Mouse (Mus musculus): ENCODE results near the gene Abcd1.
"Not testable (repeated sequence)": the region's sequence is repeated elsewhere in the genome, so short reads cannot be mapped to it uniquely, and the experiment has no call there.

Gene Abcd1

DNA sequence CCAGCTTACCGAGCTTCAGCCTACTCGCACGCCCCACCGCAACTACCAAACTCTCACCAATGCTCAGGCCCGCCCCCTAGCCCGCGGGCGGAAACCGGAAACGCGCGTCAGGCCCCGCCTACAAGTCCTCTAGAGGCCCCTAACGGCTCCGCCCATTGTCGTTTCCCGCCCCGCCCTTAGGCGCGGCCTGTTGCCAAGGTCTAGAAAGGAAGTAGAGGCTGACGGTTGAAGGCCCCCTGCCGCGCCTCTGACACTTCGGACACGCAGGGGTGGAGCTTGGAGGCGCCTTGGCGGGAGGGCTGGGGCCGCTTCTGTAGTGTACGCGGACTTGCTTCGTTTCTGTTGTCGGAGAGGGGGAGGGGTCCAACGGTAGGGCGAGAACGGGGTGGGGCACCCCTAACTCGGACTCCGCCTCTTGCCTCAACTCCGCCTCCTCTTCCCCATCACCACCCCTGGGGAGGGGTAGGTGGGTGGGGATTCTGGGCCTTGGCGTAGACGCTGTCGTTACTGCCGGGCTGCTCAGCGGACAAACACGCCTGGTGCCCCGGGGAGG lies at the start of gene Abcd1, which contains the start of gene Bcap31:
Gene Abcd1 (plus strand): TSS at position 489 of the 553 bp plus-strand sequence.
Gene Bcap31 (minus strand): TSS at position 67 of the 553 bp plus-strand sequence.
- DNase-seq (ENCODE audit: low spot score): peak; percentile 89

DNA sequence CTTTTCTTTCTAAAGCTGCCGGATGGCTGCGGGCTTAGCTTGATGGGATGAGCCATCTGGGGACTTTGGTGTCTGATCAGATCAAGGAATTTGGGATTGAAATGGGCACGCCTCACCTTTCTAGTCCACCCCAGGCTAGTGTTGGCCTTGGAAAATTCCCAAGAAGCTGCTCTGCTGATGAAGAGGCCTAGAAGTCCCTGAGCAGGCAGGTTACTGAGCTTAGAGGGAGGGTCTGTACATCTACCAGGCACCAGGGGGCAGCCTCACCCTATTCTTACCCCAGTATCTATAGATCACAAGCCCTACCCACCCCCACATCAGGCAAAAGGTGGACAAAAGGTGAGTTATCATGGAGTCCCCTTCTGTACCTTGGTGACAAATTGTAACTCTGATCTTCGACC lies 44.4 kb upstream of the Abcd1 start:
- DNase-seq (ENCODE audit: low spot score): no peak

DNA sequence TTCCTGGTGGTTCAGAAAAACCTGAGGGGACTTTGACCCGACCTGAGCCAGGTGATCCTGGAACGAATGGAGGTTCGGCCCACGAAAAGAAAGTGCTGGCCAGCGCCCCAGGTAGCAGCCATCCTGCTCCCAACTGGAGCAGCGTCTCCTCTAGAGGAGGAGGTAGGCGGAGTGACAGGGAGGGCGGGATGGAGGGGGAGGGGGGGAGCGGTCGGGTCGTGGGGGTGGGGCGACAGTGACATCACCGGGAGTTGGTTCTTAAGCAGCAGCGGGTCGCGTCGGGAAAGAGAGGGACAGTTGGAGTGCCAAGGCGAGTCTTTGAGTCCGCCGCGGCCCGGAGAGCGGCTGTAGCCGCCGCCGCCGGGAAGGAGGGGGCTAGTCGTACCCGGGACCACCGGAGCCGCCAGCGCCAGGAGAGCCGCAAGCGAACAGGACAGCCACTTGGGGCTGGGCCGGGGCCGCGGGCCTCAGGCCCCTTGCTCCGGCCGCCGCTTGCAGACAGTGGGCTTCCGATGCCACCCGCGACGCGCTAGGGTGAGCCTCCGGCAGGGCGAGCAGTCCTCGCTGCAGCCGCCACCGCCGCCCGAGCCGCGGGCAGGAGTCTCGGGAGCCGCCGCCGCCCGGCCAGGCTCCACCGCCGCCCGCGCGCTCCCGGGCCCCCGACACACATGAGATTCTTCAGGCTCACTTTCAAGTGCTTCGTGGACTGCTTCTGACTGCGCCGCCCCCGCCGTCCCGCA lies 43.3 kb upstream of the Abcd1 start, which contains the start of gene Slc6a8:
Gene Slc6a8 (plus strand): TSS at position 272 of the 740 bp plus-strand sequence.
- no peak for DNase-seq (ENCODE audit: low spot score)

DNA sequence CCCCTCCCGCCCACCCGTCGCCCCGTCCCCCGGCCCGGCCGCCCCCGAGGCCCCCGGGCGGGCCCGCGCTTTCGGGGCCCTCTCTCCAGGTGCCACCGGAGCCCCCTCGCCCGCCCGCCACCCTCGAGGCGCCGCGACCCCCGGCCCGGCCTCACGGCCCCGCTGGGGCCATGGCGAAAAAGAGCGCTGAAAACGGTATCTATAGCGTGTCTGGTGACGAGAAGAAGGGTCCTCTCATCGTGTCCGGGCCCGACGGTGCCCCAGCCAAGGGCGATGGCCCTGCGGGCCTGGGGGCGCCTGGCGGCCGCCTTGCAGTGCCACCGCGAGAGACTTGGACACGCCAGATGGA lies 42.8 kb upstream of the Abcd1 start:
- DNase-seq (ENCODE audit: low spot score): no peak

DNA sequence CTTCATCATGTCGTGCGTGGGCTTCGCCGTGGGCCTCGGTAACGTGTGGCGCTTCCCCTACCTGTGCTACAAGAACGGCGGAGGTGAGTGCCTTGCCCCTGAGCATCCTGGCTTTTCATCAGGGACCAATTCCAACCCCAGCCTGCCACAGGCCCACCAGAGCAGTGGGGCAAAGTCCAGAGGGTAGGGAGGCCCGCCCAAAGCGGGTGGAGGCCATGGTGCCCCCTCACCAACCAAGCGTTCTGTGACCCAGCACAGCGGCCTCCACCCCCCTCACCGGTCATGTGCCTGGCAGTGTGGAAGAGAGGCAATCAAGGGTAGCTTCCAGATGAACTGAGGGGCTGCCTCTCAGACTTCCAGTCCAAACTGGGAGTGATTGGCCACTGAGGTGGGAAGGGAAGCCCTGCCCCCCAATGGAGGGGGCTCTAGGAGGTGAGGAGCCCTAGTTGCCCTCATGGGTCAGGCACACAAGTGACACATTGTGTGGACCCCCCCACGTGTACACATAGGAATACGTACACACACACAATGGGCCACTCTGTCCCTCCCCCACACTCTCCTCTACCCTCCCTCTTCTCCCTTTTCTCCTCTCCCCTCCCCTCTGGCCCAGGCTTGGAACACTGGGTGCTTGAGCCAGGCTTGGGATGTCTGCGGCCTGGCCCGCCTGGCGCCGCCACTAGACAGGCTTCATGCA lies 42.3 kb upstream of the Abcd1 start:
- DNase-seq (ENCODE audit: low spot score): no peak

DNA sequence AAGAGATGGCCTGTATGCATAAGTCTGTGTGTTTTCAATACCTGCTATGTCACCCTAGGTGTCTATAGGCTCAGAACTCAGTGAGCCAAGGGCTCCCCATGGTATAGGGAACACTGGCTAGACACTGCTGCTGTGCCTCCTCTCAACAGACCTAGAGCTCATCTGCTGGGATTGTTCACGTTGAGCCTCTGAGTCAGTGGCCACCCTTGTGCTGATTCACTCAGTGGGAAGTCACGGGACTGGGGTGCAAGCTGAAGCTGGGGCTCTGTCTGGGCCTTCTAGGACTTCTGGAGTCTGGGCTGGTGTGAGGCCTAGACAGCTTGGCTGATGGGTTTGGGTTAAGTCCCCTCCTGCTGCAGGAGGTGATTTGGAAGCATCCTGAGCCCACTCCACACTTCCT lies 41.2 kb upstream of the Abcd1 start:
- no peak for DNase-seq (ENCODE audit: low spot score)

DNA sequence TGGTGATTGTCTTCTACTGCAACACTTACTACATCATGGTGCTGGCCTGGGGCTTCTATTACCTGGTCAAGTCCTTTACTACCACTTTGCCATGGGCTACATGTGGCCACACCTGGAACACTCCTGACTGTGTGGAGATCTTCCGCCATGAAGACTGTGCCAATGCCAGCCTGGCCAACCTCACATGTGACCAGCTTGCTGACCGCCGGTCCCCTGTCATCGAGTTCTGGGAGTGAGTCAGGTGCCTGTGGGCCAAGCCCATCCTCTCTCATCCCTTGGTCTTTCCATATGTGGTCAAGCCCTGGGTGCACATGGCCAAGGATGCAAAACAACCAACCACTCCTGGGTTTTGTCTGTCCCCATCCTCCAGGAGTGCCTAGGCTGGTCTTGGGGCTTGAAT lies 39.7 kb upstream of the Abcd1 start:
- no peak for DNase-seq (ENCODE audit: low spot score)

DNA sequence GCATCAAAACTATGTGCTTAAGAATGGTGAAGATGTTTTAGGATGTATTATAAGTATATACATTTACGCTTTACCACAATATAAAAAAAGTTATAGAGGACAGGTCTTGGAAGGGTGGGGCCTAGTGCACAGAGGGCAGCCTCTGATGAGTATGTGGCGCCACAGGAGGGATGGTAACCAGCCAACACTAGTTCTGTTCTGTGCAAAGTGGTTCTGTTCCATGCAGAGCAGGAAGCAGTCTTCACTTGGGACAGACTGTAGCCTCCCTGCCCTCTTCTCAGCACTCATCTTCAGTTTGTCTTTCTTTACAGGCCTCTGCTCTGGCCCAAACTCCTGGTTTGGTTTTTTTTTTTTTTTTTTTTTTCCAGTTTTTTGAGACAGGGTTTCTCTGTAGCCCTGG lies 32.2 kb upstream of the Abcd1 start:
- no peak for DNase-seq (ENCODE audit: low spot score)

DNA sequence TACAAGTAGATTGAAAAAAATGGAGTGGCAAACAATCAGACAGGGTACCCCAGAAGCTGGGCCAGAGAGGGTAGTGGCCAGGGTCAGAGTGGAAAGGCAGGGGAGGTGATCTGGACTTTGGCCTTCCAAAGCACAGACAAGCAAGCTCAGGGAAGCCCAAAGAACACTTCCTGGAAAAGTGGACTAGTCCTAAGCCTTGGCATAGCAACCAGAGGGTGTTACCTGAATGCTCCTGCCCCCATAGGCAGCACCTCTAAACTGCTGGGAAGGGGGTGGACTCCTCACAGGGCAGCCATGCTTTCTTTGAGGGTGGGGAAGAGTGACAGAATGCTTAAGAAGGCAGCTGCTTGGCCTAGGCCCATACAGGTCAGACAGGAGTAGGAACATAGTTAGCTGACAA lies 31.4 kb upstream of the Abcd1 start:
- DNase-seq (ENCODE audit: low spot score): no peak

DNA sequence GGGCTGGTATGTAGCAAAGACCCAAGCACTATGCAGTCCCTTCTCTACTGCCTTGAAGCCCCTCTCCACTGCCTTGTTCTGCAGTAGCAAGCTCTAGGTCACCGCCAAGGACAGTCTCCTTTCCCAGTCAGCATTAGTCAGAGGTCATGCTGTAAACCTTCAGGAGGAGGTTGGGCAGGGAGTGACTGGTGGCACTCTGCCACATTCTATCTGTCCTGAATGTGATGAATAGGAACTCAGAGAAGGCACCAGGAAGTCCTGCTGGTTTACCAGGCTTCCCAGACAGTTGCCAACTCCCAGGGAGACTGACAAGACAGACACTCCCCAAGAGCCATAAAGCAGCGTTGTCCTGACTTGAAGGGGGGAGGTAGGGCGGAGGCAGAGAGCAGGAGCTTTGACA lies 30.8 kb upstream of the Abcd1 start:
- peak; percentile 48 for DNase-seq (ENCODE audit: low spot score)

DNA sequence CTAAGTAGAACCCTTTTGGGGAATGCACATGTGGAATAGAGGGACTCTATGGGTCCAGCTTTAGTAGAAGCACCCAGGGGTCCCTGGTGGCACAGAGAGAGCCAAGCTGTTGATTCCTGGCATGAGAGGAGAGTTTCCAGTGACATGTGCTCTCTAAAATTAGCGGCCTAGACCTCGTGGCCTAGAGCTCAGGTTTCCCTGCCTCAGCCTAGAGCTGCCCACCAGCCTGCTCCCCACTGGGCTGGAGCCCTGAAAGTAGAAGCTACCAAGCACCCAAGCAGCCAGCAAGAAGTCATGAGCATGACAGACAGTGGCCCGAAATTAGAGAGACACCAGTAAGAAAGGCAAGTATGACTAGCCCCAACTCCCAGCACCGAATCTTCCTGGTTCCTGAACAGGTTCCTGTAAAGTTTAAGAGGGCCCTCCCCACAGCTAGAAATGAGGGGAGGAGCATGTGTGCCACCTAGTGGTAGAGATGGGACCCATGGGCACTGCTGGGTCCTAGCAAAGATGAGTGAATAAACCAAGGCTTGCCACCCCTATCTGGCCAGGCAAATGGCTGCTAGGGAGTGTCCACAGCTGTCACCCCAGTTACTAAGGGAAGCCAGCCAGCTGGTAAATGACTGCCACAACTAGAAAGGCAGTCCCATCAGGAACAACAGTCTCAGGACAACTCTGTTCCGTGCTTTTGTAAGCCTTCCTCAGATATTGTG lies 25.3 kb upstream of the Abcd1 start:
- no peak for DNase-seq (ENCODE audit: low spot score)

DNA sequence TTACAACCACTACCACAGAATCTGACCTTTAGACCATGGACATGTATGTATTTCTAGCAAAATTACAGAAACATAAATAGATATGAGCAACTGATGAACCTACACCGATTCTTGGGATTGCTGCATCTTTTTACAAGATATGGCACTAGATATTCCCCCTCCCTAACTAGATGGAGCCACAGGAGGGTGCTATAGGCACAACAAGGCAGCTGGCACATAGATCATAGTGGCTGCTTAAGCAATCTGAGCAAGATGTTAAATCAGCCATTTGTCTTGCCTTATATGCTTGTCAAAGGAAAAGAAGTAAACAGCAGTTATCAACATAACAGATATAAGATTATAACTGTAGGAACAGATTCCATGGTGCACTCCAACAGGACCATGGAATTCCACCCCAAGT lies 15.9 kb upstream of the Abcd1 start:
- DNase-seq (ENCODE audit: low spot score): no peak

DNA sequence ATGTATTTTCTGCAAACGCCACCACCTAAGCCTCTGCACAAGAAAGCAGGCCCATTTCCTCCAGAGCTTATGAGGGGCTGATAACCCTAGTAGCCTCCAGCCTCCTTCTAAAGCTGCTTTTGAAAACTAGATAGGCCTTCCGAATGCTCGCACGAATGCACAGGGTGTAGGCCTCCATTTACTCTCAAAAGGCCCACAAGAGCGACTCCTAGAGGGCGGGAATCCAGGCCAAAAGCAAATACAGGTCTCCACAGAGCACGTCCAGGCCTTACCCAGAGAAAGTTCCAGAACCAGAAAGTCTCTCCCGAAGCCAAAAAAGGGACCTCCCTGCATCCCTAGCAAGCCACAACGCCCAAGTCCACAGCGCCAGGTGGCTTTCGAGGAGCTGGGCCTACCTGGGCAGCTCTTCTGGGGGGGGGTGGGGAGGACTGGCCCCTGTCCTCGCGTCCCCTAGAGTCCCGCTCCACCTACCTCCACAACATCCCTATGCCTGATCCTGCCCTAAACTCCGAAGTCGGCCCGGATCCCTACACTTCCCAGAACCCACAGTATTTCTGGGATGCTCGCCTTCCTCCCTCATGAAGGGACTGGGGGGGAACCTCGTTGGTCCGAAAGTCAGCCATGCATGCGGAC lies 805 bp upstream of the Abcd1 start:
- no peak for DNase-seq (ENCODE audit: low spot score)

DNA sequence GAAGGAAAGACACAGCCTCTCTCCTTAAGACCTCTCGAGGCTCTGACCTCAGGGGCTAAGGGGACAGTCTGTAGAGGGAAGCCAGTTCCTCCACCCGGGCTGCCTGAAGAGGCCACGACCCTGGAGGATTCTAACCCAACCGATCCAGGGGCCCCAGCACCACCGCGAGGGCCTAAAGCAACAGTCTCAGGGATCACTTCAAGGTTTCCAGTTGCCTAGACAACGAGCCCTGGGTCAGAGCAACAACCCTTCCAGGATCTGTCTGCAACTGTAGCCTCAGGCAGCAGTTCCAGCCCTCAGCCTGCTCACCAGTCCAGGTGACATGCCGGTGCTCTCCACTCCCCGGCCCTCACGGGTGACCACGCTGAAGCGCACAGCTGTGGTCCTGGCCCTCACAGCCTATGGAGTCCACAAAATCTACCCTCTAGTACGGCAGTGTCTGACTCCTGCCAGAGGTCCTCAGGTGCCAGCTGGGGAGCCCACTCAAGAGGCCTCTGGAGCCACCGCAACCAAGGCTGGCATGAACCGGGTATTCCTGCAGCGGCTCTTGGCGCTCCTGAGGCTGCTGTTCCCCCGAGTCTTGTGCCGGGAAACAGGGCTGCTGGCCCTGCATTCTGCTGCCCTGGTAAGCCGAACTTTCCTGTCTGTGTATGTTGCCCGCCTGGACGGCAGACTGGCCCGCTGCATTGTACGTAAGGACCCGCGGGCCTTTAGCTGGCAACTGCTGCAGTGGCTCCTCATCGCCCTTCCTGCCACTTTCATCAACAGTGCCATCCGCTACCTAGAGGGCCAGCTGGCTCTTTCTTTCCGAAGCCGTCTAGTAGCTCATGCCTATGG lies 530 bp downstream of the Abcd1 start:
- DNase-seq (ENCODE audit: low spot score): peak; percentile 21

DNA sequence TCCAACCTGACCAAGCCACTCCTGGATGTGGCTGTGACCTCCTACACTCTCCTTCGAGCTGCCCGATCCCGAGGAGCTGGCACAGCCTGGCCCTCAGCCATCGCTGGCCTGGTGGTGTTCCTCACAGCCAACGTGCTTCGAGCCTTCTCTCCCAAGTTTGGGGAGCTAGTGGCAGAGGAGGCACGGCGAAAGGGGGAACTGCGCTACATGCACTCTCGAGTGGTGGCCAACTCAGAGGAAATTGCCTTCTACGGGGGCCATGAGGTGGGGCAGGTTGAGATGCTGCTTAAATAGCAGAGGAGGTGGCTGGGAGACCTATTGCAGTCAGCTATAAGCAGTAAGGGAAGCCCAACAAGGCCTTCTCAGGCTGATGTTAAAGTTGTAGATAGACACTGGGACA lies 1.3 kb downstream of the Abcd1 start:
- DNase-seq (ENCODE audit: low spot score): no peak

DNA sequence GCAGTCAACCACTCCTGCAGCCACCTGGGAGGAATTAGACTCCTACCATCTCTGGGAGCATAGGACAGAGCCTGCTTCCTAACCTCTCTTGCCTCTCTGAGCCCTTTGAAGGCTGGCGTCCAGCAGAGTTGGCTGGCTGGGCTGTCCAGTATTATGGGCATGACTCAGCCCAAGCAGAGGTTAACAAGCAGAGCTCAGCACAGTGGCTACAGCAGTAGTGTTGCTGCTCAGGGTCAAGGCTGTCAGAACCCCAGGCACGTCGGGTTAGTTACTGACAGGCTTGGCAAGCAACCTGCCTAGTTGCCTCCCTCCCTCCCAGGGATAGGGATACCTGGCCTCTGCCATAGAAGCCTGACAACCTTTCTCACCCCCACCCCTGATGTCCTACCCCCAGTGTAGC lies 1.9 kb downstream of the Abcd1 start:
- DNase-seq (ENCODE audit: low spot score): peak; percentile 29

DNA sequence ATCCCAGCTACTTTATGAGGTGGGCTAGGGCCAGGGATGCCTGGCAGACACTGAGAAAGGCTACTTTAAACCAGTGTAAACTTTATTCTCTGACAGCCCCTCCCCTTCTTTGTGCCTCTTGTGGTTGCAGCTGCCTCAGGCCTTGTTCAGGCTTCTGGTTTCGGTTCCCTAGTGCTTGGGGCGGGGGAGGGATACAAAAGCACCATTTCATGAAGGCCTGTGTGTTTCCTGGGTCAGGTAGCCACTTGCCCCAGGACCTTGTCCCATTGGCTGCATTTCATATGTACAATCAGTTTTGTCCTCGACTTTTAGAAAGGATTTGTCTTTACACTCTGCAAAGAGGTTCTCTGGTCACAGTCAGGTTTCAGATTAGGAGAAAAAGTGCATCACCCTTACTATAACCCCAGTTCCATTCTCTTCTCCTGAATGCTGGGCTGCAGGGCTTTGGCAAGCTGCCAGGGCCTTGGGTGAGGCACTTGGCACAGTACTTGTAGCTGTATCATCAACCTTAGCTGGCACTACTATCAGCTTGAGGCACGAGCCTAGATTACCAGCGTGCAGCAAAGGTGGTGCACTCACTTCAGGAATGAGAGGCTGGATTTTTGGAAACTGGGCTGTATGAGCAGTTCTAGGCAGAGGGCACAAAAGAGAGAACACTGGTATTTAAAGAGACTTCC lies 2.4 kb downstream of the Abcd1 start:
- DNase-seq (ENCODE audit: low spot score): peak; percentile 38

DNA sequence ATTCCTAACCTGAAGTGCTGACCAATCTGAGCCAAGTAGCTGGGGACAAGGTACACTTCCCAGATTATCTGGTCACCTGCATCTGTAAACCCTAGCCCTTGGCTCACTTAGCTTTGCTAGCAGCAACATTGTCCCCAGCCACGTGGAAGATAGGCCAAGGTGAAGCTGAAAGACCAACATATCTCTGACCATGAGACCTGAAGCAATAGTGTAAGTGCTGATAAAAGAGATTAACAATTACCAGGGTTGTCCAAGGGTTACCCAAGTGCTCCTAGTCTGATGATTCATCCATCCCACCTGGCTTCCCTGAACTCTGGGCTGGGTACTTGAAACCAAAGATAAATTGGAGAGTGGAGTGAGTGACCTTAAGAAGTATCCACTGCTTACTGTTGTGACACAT lies 14.5 kb downstream of the Abcd1 start:
- no peak for DNase-seq (ENCODE audit: low spot score)

DNA sequence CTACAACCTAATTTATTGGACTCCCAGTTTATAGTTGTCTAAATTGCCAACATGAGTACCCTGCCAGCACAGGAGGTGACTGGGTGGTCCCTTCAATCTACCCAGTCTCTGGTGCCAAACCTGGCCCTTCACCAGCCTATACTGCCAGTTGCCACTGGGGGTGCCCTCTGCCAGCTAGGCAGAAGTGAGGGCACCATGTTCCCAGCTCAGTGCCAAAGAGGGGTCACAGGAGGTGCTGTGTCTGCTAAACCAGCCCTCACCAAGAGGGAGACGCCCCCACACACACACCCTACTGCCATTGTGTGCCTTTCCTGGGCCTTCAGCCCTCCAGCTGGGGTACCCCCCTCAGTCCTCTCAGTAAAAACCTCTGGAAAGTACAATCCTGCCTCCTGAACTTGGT lies 21.8 kb downstream of the Abcd1 start:
- DNase-seq (ENCODE audit: low spot score): no peak

DNA sequence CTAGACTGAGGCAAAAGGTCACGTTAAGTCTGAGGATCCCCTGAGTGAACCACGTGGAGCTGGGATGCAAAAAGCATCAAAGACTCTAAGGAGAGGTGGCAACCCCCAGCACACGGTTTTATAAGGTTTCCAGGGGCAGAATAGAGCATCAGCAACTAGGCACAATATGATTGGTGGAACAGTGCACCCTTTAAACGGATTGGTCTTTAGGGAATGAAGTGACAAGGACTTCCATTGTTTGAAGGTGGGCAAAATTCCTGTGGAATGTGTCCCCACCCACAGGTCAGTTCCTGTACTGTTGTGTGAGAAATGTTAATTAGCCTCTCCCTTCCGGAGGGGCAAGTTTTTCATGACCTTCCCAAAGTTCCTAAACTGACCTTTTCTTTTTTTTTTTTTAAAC lies 22.8 kb downstream of the Abcd1 start:
- no peak for DNase-seq (ENCODE audit: low spot score)

DNA sequence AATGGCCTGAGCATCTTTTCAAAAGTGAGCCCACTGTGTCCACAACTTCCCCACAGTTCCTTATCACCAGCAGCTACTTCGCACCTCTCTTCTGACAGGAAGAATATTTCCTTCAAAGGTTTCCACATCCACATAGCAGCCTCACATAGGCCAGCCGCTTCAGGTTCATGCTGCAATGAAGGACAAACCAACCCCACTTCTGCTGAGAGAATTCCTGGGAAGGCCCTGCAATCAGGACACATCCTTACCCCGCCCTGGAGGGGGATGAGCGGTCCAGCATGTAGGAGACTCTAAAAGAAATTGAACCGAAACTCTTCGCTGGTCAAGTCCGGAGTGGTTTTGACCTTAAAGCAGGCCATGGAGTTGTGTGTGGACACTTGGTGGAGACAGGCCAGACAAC lies 23.4 kb downstream of the Abcd1 start:
- not testable (repeated sequence) for DNase-seq (ENCODE audit: low spot score)
